Mouse (Mus musculus) CH12.LX (cell line): ENCODE measurements around the gene Ptprg.

ENCODE experiments used
- CTCF ChIP-seq, 2 experiments: IDR thresholded peaks in 1 of 2; conservative IDR thresholded peaks in 1 of 2; 2 replicates each; pipeline ENCODE4 v1.5.1; 2011 to 2012; ENCODE audit warnings: low read depth in 2 of 2, low read length in 2 of 2, improper control_type of control experiment in 1 of 2, inconsistent platforms in 1 of 2, mild to moderate bottlenecking in 1 of 2, moderate library complexity in 1 of 2
- KAT2A ChIP-seq: IDR thresholded peaks from 2 replicates; pipeline ENCODE4 v1.6.1; 2012; ENCODE audit warnings: low read length, improper control_type of control experiment, inconsistent platforms; ENCODE audit not compliant: insufficient replicate concordance
- MAX ChIP-seq: IDR thresholded peaks from 2 replicates; pipeline ENCODE4 v1.6.1; 2011; ENCODE audit warnings: low read length, improper control_type of control experiment
- MAZ ChIP-seq: IDR thresholded peaks from 2 replicates; pipeline ENCODE4 v1.6.1; 2012; ENCODE audit warnings: low read depth, mild to moderate bottlenecking, inconsistent platforms, low read length, improper control_type of control experiment, moderate library complexity
- MXI1 ChIP-seq: IDR thresholded peaks from 2 replicates; pipeline ENCODE4 v1.6.1; 2011; ENCODE audit warnings: mild to moderate bottlenecking, low read depth, low read length, improper control_type of control experiment
- NRF1 ChIP-seq: IDR thresholded peaks from 2 replicates; pipeline ENCODE4 v1.6.1; 2014; ENCODE audit warnings: low read depth, mild to moderate bottlenecking, inconsistent platforms, low read length, improper control_type of control experiment, moderate library complexity
- TCF12 ChIP-seq: IDR thresholded peaks from 2 replicates; pipeline ENCODE4 v1.6.1; 2014; ENCODE audit warnings: low read depth, mild to moderate bottlenecking, inconsistent platforms, low read length, improper control_type of control experiment
- UBTF ChIP-seq: IDR thresholded peaks from 2 replicates; pipeline ENCODE4 v1.6.1; 2012; ENCODE audit warnings: low read depth, mild to moderate bottlenecking, inconsistent platforms, low read length, improper control_type of control experiment, moderate library complexity

DNA sequence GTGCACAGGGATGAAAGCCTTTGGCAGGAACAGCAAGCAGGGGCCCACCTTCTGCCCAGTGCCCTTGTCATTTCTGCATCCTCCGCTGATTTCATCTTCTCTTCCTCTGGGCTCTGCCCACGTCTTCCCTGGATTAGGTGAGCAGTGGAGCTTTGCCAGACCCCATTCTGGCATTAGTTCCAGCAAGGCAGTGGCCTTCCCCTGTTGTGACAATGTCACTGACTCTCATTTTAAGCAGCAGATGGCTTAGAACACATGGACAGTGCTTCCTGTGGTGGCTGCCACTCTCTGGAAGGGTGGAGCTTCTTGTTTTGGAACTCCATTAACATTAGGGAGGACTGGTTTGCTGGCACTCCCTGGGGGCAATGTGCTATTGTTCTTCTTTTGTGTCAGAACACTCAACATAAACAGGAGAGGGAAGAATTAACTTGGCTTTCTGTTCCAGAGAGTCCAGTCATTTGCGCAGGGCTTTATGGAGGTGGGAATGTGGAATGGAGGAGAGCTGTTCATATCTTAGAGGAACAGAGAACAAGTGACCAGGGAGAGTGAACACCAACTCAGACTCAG is 119.7 kb downstream of the Ptprg start:
- no peak for TF ChIP-seq KAT2A
- TF ChIP-seq CTCF (conservative IDR thresholded peaks at IDR 0.05 in 1 of 2, IDR thresholded peaks at IDR 0.05 in 1 of 2; ENCODE audit: low read depth in 2 of 2, low read length in 2 of 2): no peak
- TF ChIP-seq MXI1: no peak
- TF ChIP-seq MAZ: no peak
- no peak for TF ChIP-seq NRF1
- TF ChIP-seq MAX: no peak
- TF ChIP-seq UBTF: no peak
- TF ChIP-seq TCF12: no peak
